Mouse (Mus musculus) liver, postnatal 0 days (tissue): ENCODE results near the gene Dock1. TPM values are rescaled to one million over a fixed set of nuclear protein-coding genes. Genes with fewer than 3 reads are reported as not detected.

Experiments used
- ATAC-seq: fragments of 200-750 bp; cut with Nextera tagmentation; 2 replicates; pipeline ENCODE4 v1.8.0; 2017; ENCODE audit warnings: mild to moderate bottlenecking, moderate library complexity
- DNase-seq: peaks from one replicate; pipeline ENCODE4 v3.0.0-alpha.2; 2016
- H3K27ac ChIP-seq: fragments of 300-500 bp; sonication (generic); 2 replicates; pipeline ENCODE4 v1.5.1; 2014; ENCODE audit warnings: antibody characterized with exemption, moderate library complexity, mild to moderate bottlenecking, low read depth
- H3K27me3 ChIP-seq: fragments of 300-500 bp; sonication (generic); 2 replicates; pipeline ENCODE4 v1.6.1; 2014; ENCODE audit warnings: low read length, control low read depth, mixed read lengths; ENCODE audit not compliant: insufficient read depth
- H3K36me3 ChIP-seq: fragments of 300-500 bp; sonication (generic); replicated peaks from 2 replicates; pipeline ENCODE4 v1.6.1; 2014; ENCODE audit warnings: mild to moderate bottlenecking, control low read depth, low read length, moderate library complexity, mixed read lengths; ENCODE audit not compliant: insufficient read depth
- H3K4me1 ChIP-seq: fragments of 300-500 bp; sonication (generic); 2 replicates; pipeline ENCODE4 v1.6.1; 2014; ENCODE audit warnings: antibody characterized with exemption, mild to moderate bottlenecking, control low read depth; ENCODE audit not compliant: insufficient read depth
- H3K4me2 ChIP-seq: fragments of 300-500 bp; sonication (generic); 2 replicates; pipeline ENCODE4 v1.6.1; 2014; ENCODE audit warnings: low read depth, mild to moderate bottlenecking, low read length, moderate library complexity, mixed read lengths
- H3K4me3 ChIP-seq: fragments of 300-500 bp; sonication (generic); 2 replicates; pipeline ENCODE4 v1.5.1; 2014; ENCODE audit warnings: low read depth, low read length
- H3K9ac ChIP-seq: fragments of 300-500 bp; sonication (generic); replicated peaks from 2 replicates; pipeline ENCODE4 v1.6.1; 2014; ENCODE audit warnings: mild to moderate bottlenecking, moderate library complexity
- H3K9me3 ChIP-seq: fragments of 300-500 bp; sonication (generic); 2 replicates; pipeline ENCODE4 v1.6.1; 2016; ENCODE audit warnings: mild to moderate bottlenecking, control low read depth, low read length, mixed read lengths
- CTCF ChIP-seq: sonication (generic); IDR thresholded peaks from 2 replicates; pipeline ENCODE4 v1.5.1; 2016; ENCODE audit warnings: antibody characterized with exemption, low read depth
- EP300 ChIP-seq: IDR thresholded peaks from 2 replicates; pipeline ENCODE4 v1.6.1; 2016; ENCODE audit warnings: antibody characterized with exemption, low read depth, mild to moderate bottlenecking
- WGBS: fragments of 180-500 bp; shearing (Covaris S2); extraction: QIAGEN DNeasy Blood & Tissue Kit; methylation state at CpG from one replicate; pipeline ENCODE4 v1.1.7; 2014; ENCODE audit not compliant: insufficient replicate concordance; 5-methylcytosine and 5-hydroxymethylcytosine counted together
- polyA plus RNA-seq: library from polyadenylated mRNA; unstranded; fragments of >200 nt; fragmentation: Nextera tagmentation; extraction: Ambion mirVana; gene quantifications from 2 replicates; pipeline ENCODE4 v1.2.1, GENCODE M21; 2015

Gene Dock1
- polyA plus RNA-seq, 1 experiment from 2014 or later, result 3.2 TPM

GRCm38 (mm10) chr7:134892972-134893371 is 222.5 kb downstream of the Dock1 start:
- TF ChIP-seq CTCF (peak; percentile 53), EP300 (no peak)
- Histone ChIP-seq H3K36me3 (no peaks in the 10 kb centered on the region), H3K4me1 (no peaks in the 10 kb centered on the region), H3K27me3 (no peaks in the 10 kb centered on the region), H3K27ac (no peak overlapping the region), H3K4me2 (no peak overlapping the region), H3K4me3 (no peak overlapping the region), H3K9me3 (no peaks in the 10 kb centered on the region), H3K9ac (no peak overlapping the region)
- 75% methylated on average over 4 of the region's 4 CpGs for WGBS
- ATAC-seq (no peak), DNase-seq (no peak)

- DNase-seq (no peak), ATAC-seq (no peak)
- Histone ChIP-seq H3K9ac (no peak overlapping the region), H3K36me3 (no peaks in the 10 kb centered on the region), H3K27ac (no peak overlapping the region), H3K27me3 (no peaks in the 10 kb centered on the region), H3K4me1 (no peaks in the 10 kb centered on the region), H3K9me3 (no peaks in the 10 kb centered on the region), H3K4me2 (no peak overlapping the region), H3K4me3 (no peak overlapping the region)
- WGBS, result 74% methylated on average over 2 of the region's 2 CpGs
- TF ChIP-seq CTCF (no peak), EP300 (no peak)
Measured at GRCm38 (mm10) chr7:134894604-134895003, 224.2 kb downstream of the Dock1 start.

- WGBS, result 81% methylated on average over 2 of the region's 2 CpGs
Measured at GRCm38 (mm10) chr7:134899462-134899861, 229.0 kb downstream of the Dock1 start.

GRCm38 (mm10) chr7:134901992-134902391 is 231.5 kb downstream of the Dock1 start:
- ATAC-seq, result no peak
- Histone ChIP-seq H3K4me1 (no peaks in the 10 kb centered on the region), H3K4me3 (no peak overlapping the region), H3K9ac (no peak overlapping the region), H3K27me3 (no peaks in the 10 kb centered on the region), H3K27ac (no peak overlapping the region), H3K36me3 (no peaks in the 10 kb centered on the region), H3K4me2 (no peak overlapping the region), H3K9me3 (no peaks in the 10 kb centered on the region)
- TF ChIP-seq EP300, result no peak
- no peak for TF ChIP-seq CTCF
- WGBS, result 71% methylated on average over 2 of the region's 2 CpGs
- no peak for DNase-seq

More at GRCm38 (mm10) chr7:134899462-134899861, 229.0 kb downstream of the Dock1 start:
- Histone ChIP-seq H3K4me1 (no peaks in the 10 kb centered on the region), H3K4me2 (no peak overlapping the region), H3K9me3 (no peaks in the 10 kb centered on the region), H3K27me3 (no peaks in the 10 kb centered on the region), H3K4me3 (no peak overlapping the region), H3K9ac (no peak overlapping the region), H3K36me3 (no peaks in the 10 kb centered on the region), H3K27ac (no peak overlapping the region)
- TF ChIP-seq CTCF (no peak), EP300 (no peak)
- no peak for ATAC-seq
- DNase-seq, result no peak

- ATAC-seq, result no peak
- H3K27me3 ChIP-seq, result peaks cover 6% of the 10 kb centered on the region
- no peak for TF ChIP-seq CTCF
- TF ChIP-seq EP300, result no peak
Measured at GRCm38 (mm10) chr7:134931886-134932285, 261.4 kb downstream of the Dock1 start.

GRCm38 (mm10) chr7:134937471-134937926 is 267.0 kb downstream of the Dock1 start:
- no peak for DNase-seq

More at GRCm38 (mm10) chr7:134931886-134932285, 261.4 kb downstream of the Dock1 start:
- Histone ChIP-seq H3K9me3 (no peaks in the 10 kb centered on the region), H3K9ac (no peak overlapping the region), H3K4me2 (no peak overlapping the region), H3K27ac (no peak overlapping the region), H3K36me3 (no peaks in the 10 kb centered on the region), H3K4me1 (no peaks in the 10 kb centered on the region; the same call in 1 of the 2 replicates), H3K4me3 (no peak overlapping the region)
- no peak for DNase-seq
- WGBS, result 65% methylated on average over 2 of the region's 2 CpGs

More at GRCm38 (mm10) chr7:134937471-134937926, 267.0 kb downstream of the Dock1 start:
- no peak for TF ChIP-seq CTCF
- Histone ChIP-seq H3K4me3 (peak overlapping the region; percentile 21; the same call in 1 of the 2 replicates), H3K27ac (no peak overlapping the region), H3K9me3 (no peaks in the 10 kb centered on the region), H3K36me3 (no peaks in the 10 kb centered on the region), H3K27me3 (peaks cover 13% of the 10 kb centered on the region), H3K4me2 (peak overlapping the region; percentile 67), H3K9ac (no peak overlapping the region), H3K4me1 (peaks cover 5% of the 10 kb centered on the region)
- no peak for ATAC-seq
- 3% methylated on average over 31 of the region's 37 CpGs for WGBS
